Mouse (Mus musculus) embryonic facial prominence, embryonic 10.5 days (tissue): ENCODE results near the gene Cacna1g. TPM values are rescaled to one million over a fixed set of nuclear protein-coding genes. Genes with fewer than 3 reads are reported as not detected.

Experiments
- DNase-seq: peaks from one replicate; pipeline ENCODE4 v3.0.0-alpha.2; 2017; ENCODE audit warnings: low spot score
- H3K27ac ChIP-seq: fragments of 300-500 bp; sonication (generic); replicated peaks from 2 replicates; pipeline ENCODE4 v1.5.1; 2016; ENCODE audit warnings: mild to moderate bottlenecking
- H3K27me3 ChIP-seq: fragments of 300-500 bp; sonication (generic); replicated peaks from 2 replicates; pipeline ENCODE4 v1.6.1; 2016; ENCODE audit warnings: low read depth, mild to moderate bottlenecking; ENCODE audit not compliant: poor library complexity, severe bottlenecking
- H3K36me3 ChIP-seq: fragments of 300-500 bp; sonication (generic); replicated peaks from 2 replicates; pipeline ENCODE4 v1.6.1; 2016; ENCODE audit warnings: mild to moderate bottlenecking, moderate library complexity
- H3K4me1 ChIP-seq: fragments of 300-500 bp; sonication (generic); 2 replicates; pipeline ENCODE4 v1.6.1; 2016
- H3K4me3 ChIP-seq: fragments of 300-500 bp; sonication (generic); 2 replicates; pipeline ENCODE4 v1.5.1; 2016; ENCODE audit warnings: mild to moderate bottlenecking, moderate library complexity
- H3K9me3 ChIP-seq: fragments of 300-500 bp; sonication (generic); 2 replicates; pipeline ENCODE4 v1.6.1; 2016; ENCODE audit warnings: mild to moderate bottlenecking
- WGBS: fragments of 180-500 bp; shearing (Covaris S2); methylation state at CpG from one replicate; pipeline ENCODE4 v1.1.7; 2016; 5-methylcytosine and 5-hydroxymethylcytosine counted together
- polyA plus RNA-seq: library from polyadenylated mRNA; unstranded; fragments of >200 nt; fragmentation: Nextera tagmentation; extraction: Ambion mirVana; gene quantifications from 2 replicates; pipeline ENCODE4 v1.2.1, GENCODE M21; 2016

Gene Cacna1g
- polyA plus RNA-seq, 1 experiment from 2014 or later = 13.5 TPM

- Histone ChIP-seq H3K36me3 (no peaks in the 10 kb centered on the region), H3K9me3 (no peaks in the 10 kb centered on the region), H3K27me3 (peaks cover 96% of the 10 kb centered on the region), H3K4me3 (peak overlapping the region; percentile 67), H3K27ac (peak overlapping the region; percentile 81), H3K4me1 (peaks cover 42% of the 10 kb centered on the region)
- WGBS = 5% methylated on average over 55 of the region's 55 CpGs
- peak; percentile 78 for DNase-seq
These were observed 17.2 kb upstream of the Cacna1g start for GRCm38 (mm10) chr11:94491035-94491748.

- 28% methylated on average over 4 of the region's 4 CpGs for WGBS
- H3K4me3 ChIP-seq = no peak overlapping the region
- peak; percentile 45 for DNase-seq
- peaks cover 98% of the 10 kb centered on the region for H3K27me3 ChIP-seq
- H3K4me1 ChIP-seq = peaks cover 37% of the 10 kb centered on the region
- H3K27ac ChIP-seq = peak overlapping the region; percentile 5; the same call in 1 of the 2 replicates
- no peaks in the 10 kb centered on the region for H3K36me3 ChIP-seq
- H3K9me3 ChIP-seq = no peaks in the 10 kb centered on the region
These were observed 15.7 kb upstream of the Cacna1g start for GRCm38 (mm10) chr11:94489745-94490144.

- DNase-seq = no peak
These were observed 15.0 kb upstream of the Cacna1g start for GRCm38 (mm10) chr11:94488767-94489533.

GRCm38 (mm10) chr11:94486001-94486400 is 12.0 kb upstream of the Cacna1g start, which contains the start of gene Spata20:
Gene Spata20 (minus strand): TSS chr11:94486179.
- Histone ChIP-seq H3K4me1 (peaks cover 42% of the 10 kb centered on the region), H3K9me3 (no peaks in the 10 kb centered on the region), H3K4me3 (peak within 1 kb of the TSS; percentile 34), H3K27me3 (peaks cover 88% of the 10 kb centered on the region), H3K27ac (no peak within 1 kb of the TSS), H3K36me3 (no peaks in the 10 kb centered on the region)
- 3% methylated on average over 24 of the region's 24 CpGs for WGBS
- peak; percentile 88 for DNase-seq

More at GRCm38 (mm10) chr11:94488767-94489533, 15.0 kb upstream of the Cacna1g start:
- 84% methylated on average over 11 of the region's 11 CpGs for WGBS
- H3K4me3 ChIP-seq = no peak overlapping the region
- peaks cover 39% of the 10 kb centered on the region for H3K4me1 ChIP-seq
- H3K36me3 ChIP-seq = no peaks in the 10 kb centered on the region
- H3K9me3 ChIP-seq = no peaks in the 10 kb centered on the region
- H3K27me3 ChIP-seq = peaks cover 98% of the 10 kb centered on the region
- H3K27ac ChIP-seq = peak overlapping the region; percentile 5; the same call in 1 of the 2 replicates

GRCm38 (mm10) chr11:94485223-94485622 is 11.2 kb upstream of the Cacna1g start:
- peaks cover 89% of the 10 kb centered on the region for H3K27me3 ChIP-seq
- no peaks in the 10 kb centered on the region for H3K9me3 ChIP-seq
- 82% methylated on average over 5 of the region's 5 CpGs for WGBS

GRCm38 (mm10) chr11:94484636-94485035 is 10.6 kb upstream of the Cacna1g start:
- H3K4me1 ChIP-seq = peaks cover 31% of the 10 kb centered on the region
- H3K4me3 ChIP-seq = no peak overlapping the region
- 86% methylated on average over 9 of the region's 9 CpGs for WGBS
- H3K9me3 ChIP-seq = no peaks in the 10 kb centered on the region
- H3K27ac ChIP-seq = no peak overlapping the region
- no peak for DNase-seq
- H3K36me3 ChIP-seq = no peaks in the 10 kb centered on the region
- H3K27me3 ChIP-seq = peaks cover 89% of the 10 kb centered on the region

More at GRCm38 (mm10) chr11:94485223-94485622, 11.2 kb upstream of the Cacna1g start:
- no peaks in the 10 kb centered on the region for H3K36me3 ChIP-seq
- peaks cover 36% of the 10 kb centered on the region for H3K4me1 ChIP-seq
- no peak overlapping the region for H3K4me3 ChIP-seq
- DNase-seq = no peak
- H3K27ac ChIP-seq = no peak overlapping the region

GRCm38 (mm10) chr11:94483921-94484320 is 9.9 kb upstream of the Cacna1g start:
- H3K27me3 ChIP-seq = peaks cover 89% of the 10 kb centered on the region
- peaks cover 24% of the 10 kb centered on the region for H3K4me1 ChIP-seq
- WGBS = 61% methylated on average over 14 of the region's 14 CpGs
- H3K36me3 ChIP-seq = no peaks in the 10 kb centered on the region
- H3K27ac ChIP-seq = no peak overlapping the region
- no peak for DNase-seq
- H3K4me3 ChIP-seq = no peak overlapping the region
- H3K9me3 ChIP-seq = no peaks in the 10 kb centered on the region

- no peak overlapping the region for H3K4me3 ChIP-seq
- peaks cover 89% of the 10 kb centered on the region for H3K27me3 ChIP-seq
- H3K4me1 ChIP-seq = peaks cover 23% of the 10 kb centered on the region
- WGBS = 68% methylated on average over 11 of the region's 11 CpGs
- H3K36me3 ChIP-seq = no peaks in the 10 kb centered on the region
- DNase-seq = no peak
- H3K27ac ChIP-seq = no peak overlapping the region
- no peaks in the 10 kb centered on the region for H3K9me3 ChIP-seq
These were observed 9.4 kb upstream of the Cacna1g start for GRCm38 (mm10) chr11:94483436-94483835.

- H3K27me3 ChIP-seq = peaks cover 90% of the 10 kb centered on the region
- 93% methylated on average over 11 of the region's 11 CpGs for WGBS
- no peaks in the 10 kb centered on the region for H3K9me3 ChIP-seq
- no peak overlapping the region for H3K4me3 ChIP-seq
- peaks cover 26% of the 10 kb centered on the region for H3K4me1 ChIP-seq
- H3K36me3 ChIP-seq = no peaks in the 10 kb centered on the region
- no peak overlapping the region for H3K27ac ChIP-seq
- no peak for DNase-seq
These were observed 8.7 kb upstream of the Cacna1g start for GRCm38 (mm10) chr11:94482738-94483137.

GRCm38 (mm10) chr11:94481963-94482362 is 8.0 kb upstream of the Cacna1g start:
- Histone ChIP-seq H3K9me3 (no peaks in the 10 kb centered on the region), H3K36me3 (no peaks in the 10 kb centered on the region), H3K4me1 (peaks cover 29% of the 10 kb centered on the region), H3K27me3 (peaks cover 90% of the 10 kb centered on the region), H3K4me3 (no peak overlapping the region), H3K27ac (no peak overlapping the region)
- DNase-seq = no peak
- 87% methylated on average over 7 of the region's 7 CpGs for WGBS

GRCm38 (mm10) chr11:94480382-94480781 is 6.4 kb upstream of the Cacna1g start:
- peaks cover 30% of the 10 kb centered on the region for H3K4me1 ChIP-seq
- 89% methylated on average over 9 of the region's 9 CpGs for WGBS
- no peaks in the 10 kb centered on the region for H3K36me3 ChIP-seq
- no peak for DNase-seq
- no peak overlapping the region for H3K4me3 ChIP-seq
- H3K9me3 ChIP-seq = no peaks in the 10 kb centered on the region
- no peak overlapping the region for H3K27ac ChIP-seq
- peaks cover 90% of the 10 kb centered on the region for H3K27me3 ChIP-seq

GRCm38 (mm10) chr11:94477651-94478050 is 3.7 kb upstream of the Cacna1g start:
- H3K4me3 ChIP-seq = no peak overlapping the region
- no peak for DNase-seq
- H3K4me1 ChIP-seq = peaks cover 47% of the 10 kb centered on the region
- WGBS = 62% methylated on average over 6 of the region's 6 CpGs
- H3K36me3 ChIP-seq = no peaks in the 10 kb centered on the region
- H3K27ac ChIP-seq = no peak overlapping the region
- H3K27me3 ChIP-seq = peaks cover 97% of the 10 kb centered on the region
- no peaks in the 10 kb centered on the region for H3K9me3 ChIP-seq
